Mouse (Mus musculus) midbrain, embryonic 16.5 days (tissue): ENCODE data around the gene Tollip. TPM values are rescaled to one million over a fixed set of nuclear protein-coding genes. Genes with fewer than 3 reads are reported as not detected.

Experiments used
- ATAC-seq: fragments of 200-750 bp; cut with Nextera tagmentation; 2 replicates; pipeline ENCODE4 v1.8.0; 2017; ENCODE audit warnings: moderate TSS enrichment
- H3K27ac ChIP-seq: fragments of 300-500 bp; sonication (generic); 2 replicates; pipeline ENCODE4 v1.5.1; 2014; ENCODE audit warnings: mild to moderate bottlenecking, low read length, mixed read lengths
- H3K27me3 ChIP-seq: fragments of 300-500 bp; sonication (generic); 2 replicates; pipeline ENCODE4 v1.6.1; 2014; ENCODE audit warnings: low read depth, low read length, mixed read lengths; ENCODE audit not compliant: control insufficient read depth, insufficient read depth
- H3K36me3 ChIP-seq: fragments of 300-500 bp; sonication (generic); 2 replicates; pipeline ENCODE4 v1.6.1; 2014; ENCODE audit warnings: mild to moderate bottlenecking, low read length, moderate library complexity, mixed read lengths; ENCODE audit not compliant: control insufficient read depth, insufficient read depth
- H3K4me1 ChIP-seq: fragments of 300-500 bp; sonication (generic); 2 replicates; pipeline ENCODE4 v1.6.1; 2014; ENCODE audit warnings: mild to moderate bottlenecking, low read length, mixed read lengths; ENCODE audit not compliant: control insufficient read depth, insufficient read depth
- H3K4me2 ChIP-seq: fragments of 300-500 bp; sonication (generic); 2 replicates; pipeline ENCODE4 v1.6.1; 2014; ENCODE audit warnings: mild to moderate bottlenecking, low read length, mixed read lengths
- H3K4me3 ChIP-seq: fragments of 300-500 bp; sonication (generic); 2 replicates; pipeline ENCODE4 v1.5.1; 2014; ENCODE audit warnings: low read depth, mild to moderate bottlenecking, low read length, moderate library complexity, mixed read lengths
- H3K9ac ChIP-seq: fragments of 300-500 bp; sonication (generic); 2 replicates; pipeline ENCODE4 v1.6.1; 2014; ENCODE audit warnings: low read depth, low read length, mixed read lengths
- H3K9me3 ChIP-seq: fragments of 300-500 bp; sonication (generic); replicated peaks from 2 replicates; pipeline ENCODE4 v1.6.1; 2014; ENCODE audit warnings: mild to moderate bottlenecking, low read length, mixed read lengths; ENCODE audit not compliant: control insufficient read depth, poor library complexity, severe bottlenecking
- WGBS: fragments of 180-500 bp; shearing (Covaris S2); extraction: QIAGEN DNeasy Blood & Tissue Kit; methylation state at CpG from one replicate; pipeline ENCODE4 v1.1.7; 2014; 5-methylcytosine and 5-hydroxymethylcytosine counted together
- polyA plus RNA-seq: library from polyadenylated mRNA; unstranded; fragments of >200 nt; fragmentation: Nextera tagmentation; extraction: Ambion mirVana; gene quantifications from 2 replicates; pipeline ENCODE4 v1.2.1, GENCODE M21; 2015

The Tollip gene
- polyA plus RNA-seq, 1 experiment from 2014 or later: 86.6 TPM

- no peak overlapping the region for H3K27ac ChIP-seq
Measured at GRCm38 (mm10) chr7:141861046-141861445, 57.3 kb downstream of the Tollip start.

GRCm38 (mm10) chr7:141840354-141840753 lies 78.0 kb downstream of the Tollip start:
- ATAC-seq: no peak
- H3K4me3 ChIP-seq: no peak overlapping the region

More at GRCm38 (mm10) chr7:141861046-141861445, 57.3 kb downstream of the Tollip start:
- H3K27me3 ChIP-seq: no peaks in the 10 kb centered on the region
- no peak for ATAC-seq
- H3K36me3 ChIP-seq: no peaks in the 10 kb centered on the region
- no peaks in the 10 kb centered on the region for H3K4me1 ChIP-seq
- WGBS: 82% methylated on average over 4 of the region's 4 CpGs
- H3K4me3 ChIP-seq: no peak overlapping the region
- no peak overlapping the region for H3K4me2 ChIP-seq
- H3K9me3 ChIP-seq: no peaks in the 10 kb centered on the region
- no peak overlapping the region for H3K9ac ChIP-seq

DNA sequence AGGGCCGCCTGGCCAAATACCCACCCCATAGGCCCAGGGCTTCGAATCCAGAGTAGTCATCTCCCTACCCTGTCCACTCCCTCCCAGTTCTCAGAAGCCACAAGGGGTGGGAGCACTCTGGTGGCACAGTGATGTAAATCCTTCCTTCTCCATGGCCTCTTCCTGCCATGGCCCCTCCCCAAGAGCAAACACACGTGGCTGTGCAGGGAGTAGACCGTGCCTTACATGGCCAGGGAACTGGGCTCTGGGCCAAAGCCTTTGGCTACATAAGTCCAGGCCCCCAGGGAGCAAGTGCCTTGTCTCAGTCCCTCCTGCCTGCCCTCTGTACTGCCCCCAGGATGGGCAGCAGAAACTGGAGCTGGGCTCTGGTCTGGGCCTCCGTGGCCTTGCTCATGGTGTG lies 79.5 kb downstream of the Tollip start, which contains the start of gene Muc5b:
Gene Muc5b, plus strand, starts transcription at position 292 of the 400 bp plus-strand sequence.
- H3K36me3 ChIP-seq: no peaks in the 10 kb centered on the region
- no peak within 1 kb of the TSS for H3K4me2 ChIP-seq
- no peak within 1 kb of the TSS for H3K27ac ChIP-seq
- 64% methylated on average over 5 of the region's 5 CpGs for WGBS
- H3K4me1 ChIP-seq: no peaks in the 10 kb centered on the region; the same call in 1 of the 2 replicates
- no peak for ATAC-seq
- H3K4me3 ChIP-seq: no peak within 1 kb of the TSS
- H3K9ac ChIP-seq: no peak within 1 kb of the TSS
- H3K9me3 ChIP-seq: no peaks in the 10 kb centered on the region
- no peaks in the 10 kb centered on the region for H3K27me3 ChIP-seq

More at GRCm38 (mm10) chr7:141840354-141840753, 78.0 kb downstream of the Tollip start:
- H3K9me3 ChIP-seq: no peaks in the 10 kb centered on the region
- WGBS: 89% methylated on average over 10 of the region's 10 CpGs
- H3K9ac ChIP-seq: no peak overlapping the region
- H3K4me1 ChIP-seq: no peaks in the 10 kb centered on the region; the same call in 1 of the 2 replicates
- no peaks in the 10 kb centered on the region for H3K27me3 ChIP-seq
- H3K27ac ChIP-seq: no peak overlapping the region
- H3K36me3 ChIP-seq: no peaks in the 10 kb centered on the region
- no peak overlapping the region for H3K4me2 ChIP-seq

DNA sequence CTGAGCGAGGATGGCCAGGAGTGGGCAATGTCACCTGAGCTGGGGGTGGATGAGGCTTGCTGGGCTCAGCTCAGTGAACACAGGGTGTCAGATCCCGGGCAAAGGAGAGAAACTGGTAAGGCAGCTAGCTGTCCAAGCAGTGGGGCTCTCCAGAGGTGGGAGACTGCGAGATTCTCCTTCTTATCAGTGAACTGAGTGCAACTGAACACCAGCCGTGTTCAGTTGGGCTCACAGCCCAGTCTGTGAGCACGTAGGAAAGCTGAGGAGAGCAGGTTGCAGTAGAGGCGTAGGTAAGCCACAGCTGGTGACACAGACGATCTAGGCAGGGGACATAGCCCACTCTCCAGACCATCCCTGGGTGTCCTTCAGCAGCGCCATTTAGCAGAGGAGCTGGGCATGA lies 81.9 kb downstream of the Tollip start:
- no peaks in the 10 kb centered on the region for H3K36me3 ChIP-seq
- no peak overlapping the region for H3K9ac ChIP-seq
- H3K27ac ChIP-seq: no peak overlapping the region
- no peak overlapping the region for H3K4me2 ChIP-seq
- no peaks in the 10 kb centered on the region; the same call in 1 of the 2 replicates for H3K4me1 ChIP-seq
- no peak overlapping the region for H3K4me3 ChIP-seq
- no peak for ATAC-seq
- H3K27me3 ChIP-seq: no peaks in the 10 kb centered on the region
- H3K9me3 ChIP-seq: no peaks in the 10 kb centered on the region
- WGBS: 78% methylated on average over 8 of the region's 8 CpGs

GRCm38 (mm10) chr7:141835941-141836340 lies 82.4 kb downstream of the Tollip start:
- H3K4me2 ChIP-seq: no peak overlapping the region
- H3K4me3 ChIP-seq: no peak overlapping the region
- no peaks in the 10 kb centered on the region; the same call in 1 of the 2 replicates for H3K4me1 ChIP-seq
- H3K27me3 ChIP-seq: no peaks in the 10 kb centered on the region
- ATAC-seq: no peak
- H3K27ac ChIP-seq: no peak overlapping the region
- no peak overlapping the region for H3K9ac ChIP-seq
- 84% methylated on average over 7 of the region's 7 CpGs for WGBS
- H3K9me3 ChIP-seq: no peaks in the 10 kb centered on the region
- H3K36me3 ChIP-seq: no peaks in the 10 kb centered on the region

Other genes starting within 250 kb of the Tollip start
- gene Muc2, start 228.2 kb downstream of the Tollip start, polyA plus RNA-seq: 0.16 and 0.67 TPM in 2 replicates
- gene Muc5ac, start 129.5 kb downstream of the Tollip start, polyA plus RNA-seq: not detected in 2 replicates
- 0.03 and 0.04 TPM in 2 replicates for gene Muc5b, start 79.4 kb downstream of the Tollip start, polyA plus RNA-seq
- 21.8 and 23.9 TPM in 2 replicates for gene Brsk2, start 31.2 kb upstream of the Tollip start, polyA plus RNA-seq
- 47.5 and 50.3 TPM in 2 replicates for gene Mob2, start 142.6 kb upstream of the Tollip start, polyA plus RNA-seq
- 113 and 128 TPM in 2 replicates for gene Dusp8, start 177.3 kb upstream of the Tollip start, polyA plus RNA-seq
- 0.30 TPM in 1 of 2 replicates, not detected in the other for gene Gm45618, start 202.2 kb upstream of the Tollip start, polyA plus RNA-seq
- not detected in 2 replicates for gene Gm39115, start 217.5 kb upstream of the Tollip start, polyA plus RNA-seq
- gene Gm45337, start 226.1 kb upstream of the Tollip start, polyA plus RNA-seq: not detected in 2 replicates
- gene Gm29735, start 238.6 kb upstream of the Tollip start, polyA plus RNA-seq: not detected in 2 replicates
- not detected in 2 replicates for gene Gm4553, start 247.2 kb upstream of the Tollip start, polyA plus RNA-seq